Mouse (Mus musculus): Measurements from ENCODE around the gene Tigar. TPM values are rescaled to one million over a fixed set of nuclear protein-coding genes. Genes with fewer than 3 reads are reported as not detected.

The Tigar gene
- polyA plus RNA-seq, 1 experiment, result 3.0 TPM

GRCm38 (mm10) chr6:127142154-127143123 is 33.1 kb upstream of the Tigar start:
- 19% methylated on average over 10 of the region's 10 CpGs for WGBS
- TF ChIP-seq POLR2A (IDR thresholded peaks at IDR 0.05; ENCODE audit: low read depth, low read length), result no peak
- TF ChIP-seq CTCF (conservative IDR thresholded peaks at IDR 0.05; ENCODE audit: insufficient read depth, insufficient read length, low read depth, low read length), result peak; percentile 62
- H3K27me3 ChIP-seq (replicated peaks; ENCODE audit: control insufficient read depth, insufficient read depth, low read length), result no peaks in the 10 kb centered on the region
- H3K4me3 ChIP-seq (ENCODE audit: insufficient read depth, low read depth, low read length), result no peak overlapping the region
- DNase-seq, result peak; percentile 48
- no peak overlapping the region for H3K27ac ChIP-seq (ENCODE audit: insufficient read depth, low read depth, low read length)
- H3K36me3 ChIP-seq (ENCODE audit: control insufficient read depth, insufficient read depth, low read length), result no peaks in the 10 kb centered on the region
- no peaks in the 10 kb centered on the region for H3K4me1 ChIP-seq (ENCODE audit: control insufficient read depth, insufficient read depth, low read length)

- DNase-seq, result no peak
- H3K4me1 ChIP-seq (ENCODE audit: control insufficient read depth, insufficient read depth, low read length), result no peaks in the 10 kb centered on the region
- no peaks in the 10 kb centered on the region for H3K27me3 ChIP-seq (replicated peaks; ENCODE audit: control insufficient read depth, insufficient read depth, low read length)
- no peak overlapping the region for H3K4me3 ChIP-seq (ENCODE audit: insufficient read depth, low read depth, low read length)
- H3K27ac ChIP-seq (ENCODE audit: insufficient read depth, low read depth, low read length), result no peak overlapping the region
- H3K36me3 ChIP-seq (ENCODE audit: control insufficient read depth, insufficient read depth, low read length), result no peaks in the 10 kb centered on the region
- WGBS, result 88% methylated on average over 11 of the region's 11 CpGs
- no peak for TF ChIP-seq POLR2A (IDR thresholded peaks at IDR 0.05; ENCODE audit: low read depth, low read length)
- no peak for TF ChIP-seq CTCF (conservative IDR thresholded peaks at IDR 0.05; ENCODE audit: insufficient read depth, insufficient read length, low read depth, low read length)
Measured at GRCm38 (mm10) chr6:127138962-127139361, 29.6 kb upstream of the Tigar start.

DNA sequence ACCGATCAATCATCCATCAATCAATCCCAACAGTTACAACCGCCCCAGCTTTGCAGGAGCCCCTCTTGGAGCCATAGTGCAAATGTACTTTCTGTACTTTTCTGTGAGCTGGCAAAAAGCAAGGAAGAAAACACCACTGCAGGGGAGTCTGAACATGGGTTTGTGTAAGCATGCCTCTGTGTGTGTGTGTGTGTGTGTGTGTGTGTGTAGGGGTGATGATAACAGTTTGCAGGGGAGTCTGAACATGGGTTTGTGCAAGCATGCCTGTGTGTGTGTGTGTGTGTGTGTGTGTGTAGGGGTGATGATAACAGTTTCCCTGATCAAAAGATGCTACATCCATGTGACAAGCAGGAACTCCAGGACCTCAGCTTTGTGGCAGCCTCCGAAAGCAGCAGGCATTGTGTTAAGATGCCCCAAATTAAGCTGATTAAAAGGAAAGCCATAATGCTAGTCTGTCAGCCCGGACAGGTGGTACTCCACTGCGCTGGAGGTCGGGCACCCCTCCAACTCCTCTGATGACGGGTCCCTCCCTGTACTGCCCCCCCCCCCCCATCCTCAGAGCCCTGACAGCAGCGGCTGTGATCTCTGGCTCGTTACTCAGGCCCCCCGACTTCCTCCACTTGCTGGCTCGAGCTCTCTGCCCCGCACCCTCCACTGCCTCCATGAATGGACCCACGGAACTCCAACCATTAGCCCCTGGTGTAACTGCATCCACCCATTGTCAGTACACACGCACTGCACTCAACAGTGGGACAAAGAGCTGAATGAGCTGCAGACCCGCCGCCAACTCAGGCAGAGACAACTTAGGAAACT is 24.3 kb upstream of the Tigar start:
- Histone ChIP-seq H3K4me1 (ENCODE audit: control insufficient read depth, insufficient read depth, low read length) (no peaks in the 10 kb centered on the region), H3K4me3 (ENCODE audit: insufficient read depth, low read depth, low read length) (no peak overlapping the region), H3K27ac (ENCODE audit: insufficient read depth, low read depth, low read length) (no peak overlapping the region), H3K36me3 (ENCODE audit: control insufficient read depth, insufficient read depth, low read length) (no peaks in the 10 kb centered on the region), H3K27me3 (replicated peaks; ENCODE audit: control insufficient read depth, insufficient read depth, low read length) (no peaks in the 10 kb centered on the region)
- TF ChIP-seq POLR2A (IDR thresholded peaks at IDR 0.05; ENCODE audit: low read depth, low read length) (no peak), CTCF (conservative IDR thresholded peaks at IDR 0.05; ENCODE audit: insufficient read depth, insufficient read length, low read depth, low read length) (no peak)
- DNase-seq, result no peak
- 55% methylated on average over 16 of the region's 16 CpGs for WGBS

DNA sequence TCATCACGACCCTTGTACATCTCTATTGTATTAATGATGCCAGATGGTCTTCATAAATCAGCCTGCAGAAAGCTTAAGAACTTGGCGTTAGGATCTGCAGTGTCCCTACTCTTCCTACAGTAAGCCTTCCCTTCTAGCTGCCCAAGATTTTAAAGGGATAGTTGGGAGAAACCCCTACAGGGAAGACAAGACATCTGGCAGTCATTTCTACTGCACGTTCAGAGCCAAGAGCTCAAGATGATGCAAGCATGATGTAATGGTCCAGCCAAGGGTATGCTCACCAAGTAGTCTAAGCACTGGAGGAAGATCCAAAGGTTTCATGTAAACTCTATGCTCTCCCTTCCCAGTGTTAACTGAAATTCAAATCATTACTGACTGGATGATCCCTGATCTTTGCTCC is 23.4 kb upstream of the Tigar start:
- no peaks in the 10 kb centered on the region for H3K36me3 ChIP-seq (ENCODE audit: control insufficient read depth, insufficient read depth, low read length)
- no peak for TF ChIP-seq CTCF (conservative IDR thresholded peaks at IDR 0.05; ENCODE audit: insufficient read depth, insufficient read length, low read depth, low read length)
- no peak for TF ChIP-seq POLR2A (IDR thresholded peaks at IDR 0.05; ENCODE audit: low read depth, low read length)
- no peak for DNase-seq
- 49% methylated on average over 3 of the region's 3 CpGs for WGBS
- H3K4me3 ChIP-seq (ENCODE audit: insufficient read depth, low read depth, low read length), result no peak overlapping the region
- no peaks in the 10 kb centered on the region for H3K27me3 ChIP-seq (replicated peaks; ENCODE audit: control insufficient read depth, insufficient read depth, low read length)
- H3K4me1 ChIP-seq (ENCODE audit: control insufficient read depth, insufficient read depth, low read length), result no peaks in the 10 kb centered on the region
- no peak overlapping the region for H3K27ac ChIP-seq (ENCODE audit: insufficient read depth, low read depth, low read length)

- TF ChIP-seq CTCF (conservative IDR thresholded peaks at IDR 0.05; ENCODE audit: insufficient read depth, insufficient read length, low read depth, low read length), result no peak
- TF ChIP-seq POLR2A (IDR thresholded peaks at IDR 0.05; ENCODE audit: low read depth, low read length), result no peak
- H3K4me3 ChIP-seq (ENCODE audit: insufficient read depth, low read depth, low read length), result no peak overlapping the region
- no peak overlapping the region for H3K27ac ChIP-seq (ENCODE audit: insufficient read depth, low read depth, low read length)
- DNase-seq, result no peak
- H3K4me1 ChIP-seq (ENCODE audit: control insufficient read depth, insufficient read depth, low read length), result no peaks in the 10 kb centered on the region
- no peaks in the 10 kb centered on the region for H3K27me3 ChIP-seq (replicated peaks; ENCODE audit: control insufficient read depth, insufficient read depth, low read length)
- no peaks in the 10 kb centered on the region for H3K36me3 ChIP-seq (ENCODE audit: control insufficient read depth, insufficient read depth, low read length)
- 84% methylated on average over 3 of the region's 3 CpGs for WGBS
Measured at GRCm38 (mm10) chr6:127131946-127132345, 22.6 kb upstream of the Tigar start.

GRCm38 (mm10) chr6:127130377-127130776 is 21.0 kb upstream of the Tigar start:
- no peaks in the 10 kb centered on the region for H3K36me3 ChIP-seq (ENCODE audit: control insufficient read depth, insufficient read depth, low read length)
- H3K4me3 ChIP-seq (ENCODE audit: insufficient read depth, low read depth, low read length), result no peak overlapping the region
- no peaks in the 10 kb centered on the region for H3K27me3 ChIP-seq (replicated peaks; ENCODE audit: control insufficient read depth, insufficient read depth, low read length)
- no peak overlapping the region for H3K27ac ChIP-seq (ENCODE audit: insufficient read depth, low read depth, low read length)
- H3K4me1 ChIP-seq (ENCODE audit: control insufficient read depth, insufficient read depth, low read length), result no peaks in the 10 kb centered on the region
- WGBS, result 83% methylated on average over 13 of the region's 13 CpGs
- no peak for DNase-seq
- TF ChIP-seq CTCF (conservative IDR thresholded peaks at IDR 0.05; ENCODE audit: insufficient read depth, insufficient read length, low read depth, low read length) (no peak), POLR2A (IDR thresholded peaks at IDR 0.05; ENCODE audit: low read depth, low read length) (no peak)

DNA sequence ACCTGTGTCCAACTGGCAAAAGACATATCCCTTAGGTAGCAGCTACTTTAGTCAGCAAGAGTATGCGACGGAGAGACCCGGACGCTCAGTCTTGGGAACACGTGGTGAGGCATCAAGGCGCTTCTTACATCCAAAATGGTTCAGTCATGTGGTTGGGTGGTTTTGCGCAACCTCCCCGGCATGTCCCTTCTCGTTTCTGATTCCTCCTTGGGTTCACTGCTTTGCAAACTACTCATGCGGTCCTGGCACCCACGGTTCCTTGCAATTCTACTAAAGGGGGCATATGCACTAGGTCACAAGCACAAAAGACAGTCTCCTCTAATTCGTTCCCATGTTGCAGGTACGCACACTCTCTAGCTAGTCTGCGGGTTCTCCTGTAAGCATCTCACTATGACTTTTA is 20.3 kb upstream of the Tigar start:
- no peak for TF ChIP-seq CTCF (conservative IDR thresholded peaks at IDR 0.05; ENCODE audit: insufficient read depth, insufficient read length, low read depth, low read length)
- TF ChIP-seq POLR2A (IDR thresholded peaks at IDR 0.05; ENCODE audit: low read depth, low read length), result no peak
- H3K27me3 ChIP-seq (replicated peaks; ENCODE audit: control insufficient read depth, insufficient read depth, low read length), result no peaks in the 10 kb centered on the region
- 90% methylated on average over 14 of the region's 14 CpGs for WGBS
- no peaks in the 10 kb centered on the region for H3K4me1 ChIP-seq (ENCODE audit: control insufficient read depth, insufficient read depth, low read length)
- no peak overlapping the region for H3K4me3 ChIP-seq (ENCODE audit: insufficient read depth, low read depth, low read length)
- no peaks in the 10 kb centered on the region for H3K36me3 ChIP-seq (ENCODE audit: control insufficient read depth, insufficient read depth, low read length)
- no peak overlapping the region for H3K27ac ChIP-seq (ENCODE audit: insufficient read depth, low read depth, low read length)
- no peak for DNase-seq
